Mouse (Mus musculus) intestine, embryonic 16.5 days (tissue): ENCODE results near the gene Tmem273. TPM values are rescaled to one million over a fixed set of nuclear protein-coding genes. Genes with fewer than 3 reads are reported as not detected.
A peak's percentile ranks its signal among the peaks of the same experiment; 100 is the strongest.

Experiments used
- ATAC-seq: fragments of 200-750 bp; cut with Nextera tagmentation; 2 replicates; pipeline ENCODE4 v1.8.0; 2017; ENCODE audit warnings: moderate TSS enrichment, moderate library complexity
- H3K27ac ChIP-seq: fragments of 300-500 bp; sonication (generic); 2 replicates; pipeline ENCODE4 v1.5.1; 2014; ENCODE audit warnings: mild to moderate bottlenecking, low read length
- H3K27me3 ChIP-seq: fragments of 300-500 bp; sonication (generic); replicated peaks from 2 replicates; pipeline ENCODE4 v1.6.1; 2014; ENCODE audit warnings: low read length, control low read depth, mixed read lengths; ENCODE audit not compliant: control insufficient read depth, insufficient read depth
- H3K36me3 ChIP-seq: fragments of 300-500 bp; sonication (generic); 2 replicates; pipeline ENCODE4 v1.6.1; 2014; ENCODE audit warnings: low read length, control low read depth; ENCODE audit not compliant: control insufficient read depth, insufficient read depth
- H3K4me1 ChIP-seq: fragments of 300-500 bp; sonication (generic); 2 replicates; pipeline ENCODE4 v1.6.1; 2014; ENCODE audit warnings: low read length, control low read depth, mixed read lengths; ENCODE audit not compliant: control insufficient read depth, insufficient read depth
- H3K4me2 ChIP-seq: fragments of 300-500 bp; sonication (generic); 2 replicates; pipeline ENCODE4 v1.6.1; 2014; ENCODE audit warnings: low read depth, low read length, control low read depth
- H3K4me3 ChIP-seq: fragments of 300-500 bp; sonication (generic); 2 replicates; pipeline ENCODE4 v1.5.1; 2014; ENCODE audit warnings: mild to moderate bottlenecking, low read length
- H3K9ac ChIP-seq: fragments of 300-500 bp; sonication (generic); 2 replicates; pipeline ENCODE4 v1.6.1; 2014; ENCODE audit warnings: low read depth, low read length
- H3K9me3 ChIP-seq: fragments of 300-500 bp; sonication (generic); 2 replicates; pipeline ENCODE4 v1.6.1; 2016; ENCODE audit warnings: low read length, control low read depth; ENCODE audit not compliant: control insufficient read depth
- WGBS: fragments of 180-500 bp; shearing (Covaris S2); extraction: QIAGEN DNeasy Blood & Tissue Kit; methylation state at CpG from one replicate; pipeline ENCODE4 v1.1.7; 2014; 5-methylcytosine and 5-hydroxymethylcytosine counted together
- polyA plus RNA-seq: library from polyadenylated mRNA; unstranded; fragments of >200 nt; fragmentation: Nextera tagmentation; extraction: Ambion mirVana; gene quantifications from 2 replicates; pipeline ENCODE4 v1.2.1, GENCODE M21; 2015

Tmem273 gene
- polyA plus RNA-seq, 1 experiment from 2014 or later = 2.5 TPM

DNA sequence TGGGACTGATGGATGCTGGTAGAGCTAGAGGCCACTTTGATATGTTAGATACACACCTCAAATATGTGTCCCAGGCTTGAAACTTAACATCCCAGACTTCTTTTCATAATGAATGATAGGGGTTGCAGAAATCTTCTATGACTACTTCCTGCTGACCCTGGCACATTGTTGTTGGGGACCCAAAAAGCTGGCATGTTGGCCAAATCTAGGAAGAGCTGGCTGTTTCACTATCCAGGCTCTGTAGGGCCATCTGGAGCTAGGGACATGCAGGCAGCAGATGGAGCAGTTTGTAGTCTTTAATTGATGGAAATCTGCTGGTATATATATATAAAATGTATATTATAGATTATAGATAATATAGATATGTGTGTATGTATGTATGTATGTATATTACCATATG lies 56.3 kb downstream of the Tmem273 start:
- H3K4me3 ChIP-seq = no peak overlapping the region
- ATAC-seq = no peak
- H3K4me1 ChIP-seq = no peaks in the 10 kb centered on the region
- H3K4me2 ChIP-seq = no peak overlapping the region
- H3K27ac ChIP-seq = no peak overlapping the region
- H3K9ac ChIP-seq = no peak overlapping the region
- no peaks in the 10 kb centered on the region for H3K9me3 ChIP-seq
- no peaks in the 10 kb centered on the region for H3K36me3 ChIP-seq
- no peaks in the 10 kb centered on the region for H3K27me3 ChIP-seq

DNA sequence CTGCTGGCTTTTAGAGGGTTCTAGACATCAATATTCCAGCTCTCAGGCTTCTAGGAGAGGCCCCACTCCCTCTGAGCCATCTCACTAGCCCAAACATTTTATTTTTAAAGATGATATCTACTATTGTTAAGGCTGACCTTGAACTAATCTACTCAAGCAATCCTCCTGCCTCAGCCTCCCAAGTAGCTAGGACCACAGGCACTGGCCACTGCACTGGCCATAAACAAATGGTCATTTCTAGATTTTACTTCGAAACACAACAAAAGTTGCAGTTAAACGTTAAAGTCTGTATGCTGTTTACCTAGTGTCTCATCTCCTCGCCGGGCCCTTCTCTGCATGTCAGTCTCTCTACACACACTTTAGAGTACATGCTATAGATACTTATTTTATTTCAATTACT lies 68.3 kb downstream of the Tmem273 start:
- Histone ChIP-seq H3K27me3 (no peaks in the 10 kb centered on the region), H3K9ac (no peak overlapping the region), H3K27ac (no peak overlapping the region), H3K4me2 (no peak overlapping the region), H3K36me3 (no peaks in the 10 kb centered on the region), H3K9me3 (no peaks in the 10 kb centered on the region), H3K4me1 (0 out of 2 replicates have a peak, but pooled peaks cover 7% of the 10 kb centered on the region), H3K4me3 (no peak overlapping the region)
- WGBS = 86% methylated on average over 4 of the region's 4 CpGs
- no peak for ATAC-seq

DNA sequence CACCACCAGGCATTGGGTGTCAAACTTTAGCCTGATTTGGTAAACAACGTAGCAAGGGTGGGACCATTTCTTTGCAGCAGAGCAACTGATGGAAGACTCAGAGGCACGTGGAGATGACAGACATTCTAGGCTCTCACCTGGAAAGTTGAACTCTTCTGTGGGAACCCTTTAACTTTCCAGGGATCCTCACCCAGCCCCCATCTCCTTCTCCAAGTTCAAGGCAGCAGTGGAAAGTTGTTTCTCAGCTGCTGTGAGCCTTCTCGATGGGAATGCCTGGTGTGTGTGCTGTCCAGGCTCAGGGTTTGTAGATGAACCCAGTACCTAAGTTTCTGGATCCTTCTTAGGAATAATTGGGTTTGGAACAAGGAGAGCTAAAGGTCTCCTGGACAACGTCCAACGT lies 70.5 kb downstream of the Tmem273 start:
- no peak for ATAC-seq
- H3K9me3 ChIP-seq = no peaks in the 10 kb centered on the region
- peak overlapping the region; percentile 78; the same call in 1 of the 2 replicates for H3K9ac ChIP-seq
- 30% methylated on average over 5 of the region's 5 CpGs for WGBS
- peak overlapping the region; percentile 81 for H3K4me2 ChIP-seq
- H3K4me3 ChIP-seq = peak overlapping the region; percentile 59
- H3K27me3 ChIP-seq = no peaks in the 10 kb centered on the region
- H3K27ac ChIP-seq = peak overlapping the region; percentile 77; the same call in 1 of the 2 replicates
- H3K4me1 ChIP-seq = 0 out of 2 replicates have a peak, but pooled peaks cover 19% of the 10 kb centered on the region
- H3K36me3 ChIP-seq = no peaks in the 10 kb centered on the region

DNA sequence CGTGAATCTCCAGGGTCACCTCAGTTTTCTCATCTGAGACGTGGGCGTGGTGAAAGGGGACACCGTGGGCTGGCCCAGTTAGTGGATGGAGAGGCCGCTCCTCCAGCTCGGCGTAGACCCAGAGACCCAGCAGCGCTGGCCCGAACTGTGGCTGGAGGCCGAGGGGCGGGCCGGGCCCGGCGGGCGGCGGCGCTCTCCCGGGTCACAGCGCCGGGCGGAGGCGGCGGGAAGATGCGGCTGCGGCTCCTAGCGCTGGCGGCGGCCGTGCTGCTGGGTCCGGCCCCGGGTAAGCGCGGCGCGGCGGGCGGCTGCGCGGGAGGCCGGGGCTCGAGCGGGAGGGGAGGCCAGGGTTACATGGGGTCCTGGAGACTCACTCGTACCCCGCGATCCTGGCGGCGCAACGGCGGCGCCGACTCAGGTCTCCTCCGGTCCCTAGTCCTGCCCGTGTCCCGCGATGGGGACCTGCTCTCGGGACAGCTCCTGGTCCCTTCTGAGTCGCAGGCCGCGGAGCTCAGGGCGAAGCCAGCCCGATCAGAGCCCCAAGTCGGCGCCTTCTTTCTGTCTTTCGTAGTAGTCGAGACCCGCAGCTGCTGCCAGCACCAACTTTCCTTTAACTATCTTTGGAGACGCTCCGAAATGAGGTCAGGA lies 71.0 kb downstream of the Tmem273 start, which contains the start of gene Vstm4:
Gene Vstm4 (plus strand): TSS at position 76 of the 648 bp plus-strand sequence.
- WGBS = 1% methylated on average over 62 of the region's 68 CpGs
- peak within 1 kb of the TSS; percentile 59 for H3K4me3 ChIP-seq
- H3K4me1 ChIP-seq = 0 out of 2 replicates have a peak, but pooled peaks cover 22% of the 10 kb centered on the region
- H3K9me3 ChIP-seq = no peaks in the 10 kb centered on the region
- peak within 1 kb of the TSS; percentile 81 for H3K4me2 ChIP-seq
- peak; percentile 85 for ATAC-seq
- peak within 1 kb of the TSS; percentile 78 for H3K9ac ChIP-seq
- H3K27ac ChIP-seq = peak within 1 kb of the TSS; percentile 77
- H3K27me3 ChIP-seq = no peaks in the 10 kb centered on the region
- no peaks in the 10 kb centered on the region for H3K36me3 ChIP-seq

DNA sequence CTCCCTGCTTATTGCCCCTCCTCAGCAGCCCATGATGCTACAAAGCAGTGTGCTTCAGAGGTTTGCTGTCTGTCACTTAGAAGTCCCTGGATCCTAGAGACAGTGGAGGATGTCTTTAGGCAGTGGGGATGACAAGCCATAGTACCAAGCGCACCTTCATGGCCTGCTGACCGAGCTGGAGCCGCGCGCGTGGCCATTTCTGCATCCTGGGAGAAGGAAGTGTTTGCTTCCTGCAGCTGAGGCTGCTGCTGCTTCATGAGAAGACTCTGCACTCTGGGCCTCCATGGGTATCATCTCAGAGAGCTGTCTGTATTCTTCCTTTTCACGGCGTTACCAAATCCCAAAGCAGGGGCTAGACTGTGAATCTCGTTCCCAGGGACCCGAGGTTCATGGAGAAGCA lies 72.6 kb downstream of the Tmem273 start:
- H3K9ac ChIP-seq = no peak overlapping the region

DNA sequence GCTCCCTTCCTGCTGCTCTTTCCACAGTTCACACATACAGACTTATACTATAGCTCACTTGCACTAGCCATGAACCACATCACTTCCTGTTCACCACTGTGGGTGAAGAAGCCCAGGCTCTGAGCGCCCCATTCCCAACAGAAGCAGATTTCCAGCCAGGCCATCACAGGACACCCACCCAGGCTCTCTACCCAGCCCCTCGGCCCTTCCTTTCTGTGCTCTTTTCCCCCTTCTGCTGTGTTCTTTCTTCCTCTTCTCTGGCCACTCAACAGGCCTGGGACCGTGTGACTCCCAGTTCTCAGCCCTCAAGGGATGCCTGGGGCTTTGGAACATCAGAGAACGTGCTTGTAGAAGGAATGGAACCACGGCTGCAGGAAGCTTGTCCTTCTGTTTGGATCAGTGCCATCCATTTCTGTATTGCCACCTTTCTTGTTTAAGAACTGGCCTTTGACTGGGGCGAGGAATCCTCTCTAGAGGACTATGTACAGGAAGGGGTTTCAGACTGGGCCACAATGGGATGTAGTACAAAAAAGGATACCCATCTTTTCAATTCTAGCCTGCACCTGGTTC lies 73.3 kb downstream of the Tmem273 start:
- Histone ChIP-seq H3K9ac (no peak overlapping the region), H3K36me3 (no peaks in the 10 kb centered on the region), H3K27ac (no peak overlapping the region), H3K4me3 (no peak overlapping the region), H3K4me2 (no peak overlapping the region), H3K9me3 (no peaks in the 10 kb centered on the region), H3K4me1 (0 out of 2 replicates have a peak, but pooled peaks cover 22% of the 10 kb centered on the region), H3K27me3 (no peaks in the 10 kb centered on the region)
- no peak for ATAC-seq
- WGBS = 64% methylated on average over 6 of the region's 6 CpGs

More for the DNA sequence above, 72.6 kb downstream of the Tmem273 start:
- Histone ChIP-seq H3K36me3 (no peaks in the 10 kb centered on the region), H3K9me3 (no peaks in the 10 kb centered on the region), H3K27ac (no peak overlapping the region), H3K4me1 (0 out of 2 replicates have a peak, but pooled peaks cover 22% of the 10 kb centered on the region), H3K27me3 (no peaks in the 10 kb centered on the region), H3K4me2 (peak overlapping the region; percentile 81; the same call in 1 of the 2 replicates), H3K4me3 (no peak overlapping the region)
- 92% methylated on average over 10 of the region's 10 CpGs for WGBS
- no peak for ATAC-seq

DNA sequence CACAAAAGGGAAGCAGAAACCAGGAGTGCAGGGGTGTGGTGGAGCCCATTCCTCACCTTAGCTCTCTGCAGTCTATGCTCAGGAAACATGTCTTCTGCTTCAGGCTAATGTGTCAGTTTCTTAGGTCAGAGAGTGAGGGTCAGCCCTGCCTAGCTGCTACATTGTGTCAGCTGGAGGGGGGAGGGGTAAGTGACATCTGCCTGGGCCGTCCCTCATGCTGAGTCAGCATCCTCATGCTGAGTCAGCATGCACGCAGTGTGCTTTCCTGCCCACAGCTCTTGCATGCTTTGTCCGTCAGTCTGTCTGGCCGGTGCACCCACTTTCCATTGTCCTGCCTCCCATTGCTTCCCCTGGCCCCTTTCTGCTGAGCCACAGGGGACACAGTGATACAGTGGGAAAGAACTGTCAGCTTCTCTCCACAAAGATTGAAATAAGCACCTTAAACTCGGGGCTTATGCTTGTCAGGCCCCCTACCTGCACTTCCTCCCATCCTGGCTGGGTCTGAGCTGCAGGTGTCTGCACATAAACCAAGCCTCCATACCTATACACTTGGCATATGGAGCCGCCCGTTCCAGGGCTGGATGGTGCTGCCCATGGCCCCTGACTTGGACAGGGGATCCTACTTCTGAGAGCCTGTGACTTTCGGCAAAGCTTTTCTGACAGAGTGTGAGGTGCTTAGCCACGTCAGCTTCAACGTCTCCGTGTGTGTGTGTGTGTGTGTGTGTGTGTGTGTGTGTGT lies 74.2 kb downstream of the Tmem273 start:
- H3K27ac ChIP-seq = no peak overlapping the region
- H3K4me2 ChIP-seq = no peak overlapping the region
- H3K27me3 ChIP-seq = no peaks in the 10 kb centered on the region
- no peak for ATAC-seq
- 0 out of 2 replicates have a peak, but pooled peaks cover 22% of the 10 kb centered on the region for H3K4me1 ChIP-seq
- H3K9me3 ChIP-seq = no peaks in the 10 kb centered on the region
- H3K9ac ChIP-seq = no peak overlapping the region
- H3K36me3 ChIP-seq = no peaks in the 10 kb centered on the region
- no peak overlapping the region for H3K4me3 ChIP-seq
- 59% methylated on average over 11 of the region's 11 CpGs for WGBS

DNA sequence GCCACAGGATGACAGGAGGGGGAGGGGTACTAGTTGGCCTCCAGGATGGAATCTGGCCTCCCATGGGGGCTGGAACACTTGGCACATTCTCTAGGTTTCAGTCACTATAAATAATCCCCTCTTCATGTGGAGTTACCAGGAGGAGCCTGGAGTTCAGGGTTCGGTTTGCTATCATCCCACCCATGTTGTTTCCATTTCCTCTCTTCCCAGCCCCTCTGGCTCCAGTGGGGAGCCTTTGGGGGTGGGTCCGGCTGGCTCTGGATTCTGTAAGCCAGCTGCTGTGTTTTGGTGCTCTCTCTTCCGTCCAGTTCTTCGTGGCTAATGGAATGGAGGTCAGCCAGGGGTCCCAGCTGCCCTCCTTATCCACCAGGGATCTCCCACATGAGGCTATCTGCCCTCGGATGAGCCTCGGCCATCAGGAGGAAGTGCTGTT lies 75.4 kb downstream of the Tmem273 start:
- H3K27ac ChIP-seq = peak overlapping the region; percentile 75
- no peak overlapping the region for H3K9ac ChIP-seq
- H3K4me2 ChIP-seq = 0 out of 2 replicates have a peak overlapping the region, but pooled peaks have one; percentile 1
- ATAC-seq = peak; percentile 78
- no peaks in the 10 kb centered on the region for H3K36me3 ChIP-seq
- no peaks in the 10 kb centered on the region for H3K9me3 ChIP-seq
- 32% methylated on average over 6 of the region's 6 CpGs for WGBS
- H3K4me3 ChIP-seq = no peak overlapping the region
- H3K4me1 ChIP-seq = 0 out of 2 replicates have a peak, but pooled peaks cover 20% of the 10 kb centered on the region
- no peaks in the 10 kb centered on the region for H3K27me3 ChIP-seq

DNA sequence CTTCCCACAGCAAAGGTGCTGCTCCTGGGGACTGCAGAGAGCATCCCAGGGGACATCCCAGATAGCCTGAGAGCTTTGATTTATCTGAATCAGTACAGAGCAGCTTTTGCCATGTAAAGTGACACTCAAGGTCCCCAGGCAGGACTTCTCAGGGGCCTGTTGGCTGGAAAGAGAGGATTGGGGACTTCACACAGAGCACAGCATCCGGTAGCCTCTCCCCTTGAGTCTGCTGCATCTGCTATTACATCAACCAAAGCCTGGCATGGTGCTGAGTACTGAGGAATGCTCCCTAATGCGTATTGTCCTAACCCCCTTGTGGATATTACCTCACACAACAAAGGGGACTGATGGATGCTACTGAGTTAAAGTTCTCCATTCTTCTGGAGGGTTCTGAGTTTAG lies 75.9 kb downstream of the Tmem273 start:
- Histone ChIP-seq H3K4me1 (0 out of 2 replicates have a peak, but pooled peaks cover 20% of the 10 kb centered on the region), H3K36me3 (no peaks in the 10 kb centered on the region), H3K4me2 (0 out of 2 replicates have a peak overlapping the region, but pooled peaks have one; percentile 1), H3K9ac (no peak overlapping the region), H3K27ac (peak overlapping the region; percentile 75), H3K4me3 (no peak overlapping the region), H3K9me3 (no peaks in the 10 kb centered on the region), H3K27me3 (no peaks in the 10 kb centered on the region)
- ATAC-seq = 0 out of 2 replicates have a peak, but pooled peaks have one; percentile 21
- 52% methylated on average over 2 of the region's 2 CpGs for WGBS
